Mouse (Mus musculus) liver, embryonic 14.5 days (tissue): ENCODE measurements around the gene Nek7. TPM values are rescaled to one million over a fixed set of nuclear protein-coding genes. Genes with fewer than 3 reads are reported as not detected.

ENCODE experiments used
- ATAC-seq: fragments of 200-750 bp; cut with Nextera tagmentation; 2 replicates; pipeline ENCODE4 v1.8.0; 2017; ENCODE audit warnings: moderate number of reproducible peaks, mild to moderate bottlenecking, moderate library complexity; ENCODE audit not compliant: insufficient read depth
- DNase-seq, 3 experiments: peaks; one replicate each; pipeline ENCODE4 v3.0.0-alpha.2; 2012 to 2013; ENCODE audit warnings: low read depth in 3 of 3, low spot score in 3 of 3
- H3K27ac ChIP-seq: fragments of 300-500 bp; sonication (generic); 2 replicates; pipeline ENCODE4 v1.5.1; 2014; ENCODE audit warnings: moderate library complexity, mild to moderate bottlenecking, control low read depth, inconsistent platforms
- H3K27me3 ChIP-seq: fragments of 300-500 bp; sonication (generic); 2 replicates; pipeline ENCODE4 v1.6.1; 2014; ENCODE audit warnings: mild to moderate bottlenecking, low read length, moderate library complexity; ENCODE audit not compliant: control insufficient read depth, insufficient read depth
- H3K36me3 ChIP-seq: fragments of 300-500 bp; sonication (generic); replicated peaks from 2 replicates; pipeline ENCODE4 v1.6.1; 2014; ENCODE audit warnings: low read depth; ENCODE audit not compliant: control insufficient read depth, insufficient read depth
- H3K4me1 ChIP-seq, 2 experiments: fragments of 200-500 bp in 1 of 2; fragments of 300-500 bp in 1 of 2; sonication (generic) in 1 of 2; replicated peaks; 2 replicates each; pipeline ENCODE4 v1.6.1; 2012 to 2014; ENCODE audit warnings: antibody characterized with exemption in 1 of 2, inconsistent platforms in 1 of 2, low read length in 1 of 2; ENCODE audit not compliant: control insufficient read depth in 2 of 2, insufficient read depth in 2 of 2
- H3K4me2 ChIP-seq: fragments of 300-500 bp; sonication (generic); 2 replicates; pipeline ENCODE4 v1.6.1; 2014; ENCODE audit warnings: low read depth, mild to moderate bottlenecking, control low read depth, moderate library complexity
- H3K4me3 ChIP-seq, 2 experiments: fragments of 200-500 bp in 1 of 2; fragments of 300-500 bp in 1 of 2; sonication (generic) in 1 of 2; 2 replicates each; pipeline ENCODE4 v1.5.1; 2012 to 2014; ENCODE audit warnings: low read depth in 2 of 2, low read length in 2 of 2, mild to moderate bottlenecking in 2 of 2, control low read depth in 1 of 2, inconsistent platforms in 1 of 2, moderate library complexity in 1 of 2; ENCODE audit not compliant: insufficient read depth in 1 of 2
- H3K9ac ChIP-seq: fragments of 300-500 bp; sonication (generic); replicated peaks from 2 replicates; pipeline ENCODE4 v1.6.1; 2014; ENCODE audit warnings: mild to moderate bottlenecking, control low read depth, moderate library complexity
- H3K9me3 ChIP-seq: fragments of 300-500 bp; sonication (generic); 2 replicates; pipeline ENCODE4 v1.6.1; 2016; ENCODE audit warnings: low read length, mixed read lengths; ENCODE audit not compliant: control insufficient read depth
- CTCF ChIP-seq: IDR thresholded peaks from 2 replicates; pipeline ENCODE4 v1.5.1; 2016; ENCODE audit warnings: antibody characterized with exemption, low read depth, control low read depth
- EP300 ChIP-seq: IDR thresholded peaks from 2 replicates; pipeline ENCODE4 v1.6.1; 2016; ENCODE audit warnings: antibody characterized with exemption, low read depth
- WGBS: fragments of 180-500 bp; shearing (Covaris S2); extraction: QIAGEN DNeasy Blood & Tissue Kit; methylation state at CpG from one replicate; pipeline ENCODE4 v1.1.7; 2014; ENCODE audit not compliant: insufficient replicate concordance; 5-methylcytosine and 5-hydroxymethylcytosine counted together
- polyA plus RNA-seq, 2 experiments: library from polyadenylated mRNA; depleted of rRNA in 1 of 2; stranded (reverse) in 1 of 2; unstranded in 1 of 2; fragments of >200 nt; fragmentation: Nextera tagmentation in 1 of 2; extraction: Ambion mirVana in 1 of 2; gene quantifications; 2 replicates each; pipeline versions ENCODE4 v1.2.1 to v1.2.3; 2012 to 2014

Gene Nek7
- polyA plus RNA-seq, 2 experiments = 5.5 to 13.2 TPM

DNA sequence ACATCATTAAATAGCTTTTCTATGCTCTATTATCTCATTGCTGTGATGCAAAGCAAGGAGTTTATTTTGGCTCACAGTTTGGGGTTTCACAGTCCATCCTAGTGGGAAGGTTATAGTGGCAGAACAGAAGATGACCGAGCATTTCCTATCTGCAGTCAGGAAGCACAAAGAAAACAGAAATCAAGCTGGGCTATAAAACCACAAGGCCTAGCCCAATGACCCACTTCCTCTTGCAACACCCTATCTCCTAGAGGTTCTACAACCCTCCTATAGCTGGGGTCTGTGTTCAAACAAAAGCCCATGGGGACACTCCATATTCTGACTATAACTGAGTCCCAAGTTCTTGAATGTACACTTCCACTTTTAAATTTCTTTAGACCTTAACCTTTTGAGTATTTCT is 139.2 kb downstream of the Nek7 start:
- Histone ChIP-seq H3K36me3 (no peaks in the 10 kb centered on the region), H3K27me3 (no peaks in the 10 kb centered on the region), H3K9ac (no peak overlapping the region), H3K4me1 (no peaks in the 10 kb centered on the region), H3K27ac (no peak overlapping the region), H3K9me3 (no peaks in the 10 kb centered on the region), H3K4me2 (no peak overlapping the region), H3K4me3 (no peak overlapping the region)
- WGBS = 43% methylated on average over 1 of the region's 1 CpGs
- DNase-seq (no peak), ATAC-seq (no peak)
- no peak for TF ChIP-seq CTCF
- no peak for TF ChIP-seq EP300

DNA sequence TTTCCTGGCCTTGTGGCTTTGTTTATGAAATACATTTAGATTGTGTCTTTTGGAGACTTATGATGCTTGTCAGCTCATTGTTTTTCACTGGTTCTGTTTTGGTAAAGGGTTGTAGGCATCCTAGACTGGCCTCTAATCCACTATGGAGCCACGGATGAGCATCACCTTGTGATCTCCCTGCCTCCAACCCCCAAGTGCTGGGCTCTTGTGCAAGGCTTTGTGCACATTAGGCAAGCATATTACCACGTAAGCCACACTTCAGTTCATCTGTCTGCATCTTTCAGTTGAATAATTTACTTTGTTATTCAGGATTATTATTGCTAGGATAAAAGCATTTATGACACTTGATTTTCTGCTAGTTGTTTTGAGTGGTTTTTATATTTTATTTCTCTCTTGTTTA is 154.6 kb downstream of the Nek7 start:
- Histone ChIP-seq H3K9ac (no peak overlapping the region), H3K27ac (no peak overlapping the region), H3K36me3 (no peaks in the 10 kb centered on the region), H3K27me3 (no peaks in the 10 kb centered on the region), H3K9me3 (no peaks in the 10 kb centered on the region), H3K4me1 (no peaks in the 10 kb centered on the region), H3K4me3 (no peak overlapping the region), H3K4me2 (no peak overlapping the region)
- no peak for TF ChIP-seq CTCF
- TF ChIP-seq EP300 = no peak
- 53% methylated on average over 2 of the region's 2 CpGs for WGBS
- ATAC-seq (no peak), DNase-seq (no peak)

DNA sequence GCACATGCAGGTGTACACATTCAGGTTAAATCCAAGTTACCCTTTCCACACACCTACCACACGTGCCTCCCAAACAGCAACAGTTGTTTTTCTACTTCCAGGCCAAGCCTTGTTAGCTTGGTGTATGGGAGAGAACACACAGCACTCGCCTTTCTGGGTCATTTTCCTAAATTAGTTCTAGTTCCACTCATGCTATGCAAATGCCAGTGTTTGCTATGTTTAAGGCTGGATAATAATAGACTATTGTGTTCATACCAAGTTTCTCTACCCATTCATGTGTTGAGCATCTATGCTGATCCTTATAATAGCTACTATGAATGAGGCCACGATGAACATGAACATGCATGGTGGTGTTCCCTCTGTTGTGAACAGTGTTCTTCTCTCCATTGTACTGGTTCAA is 158.5 kb downstream of the Nek7 start:
- TF ChIP-seq CTCF (no peak), EP300 (no peak)
- DNase-seq (no peak), ATAC-seq (no peak)
- Histone ChIP-seq H3K27me3 (no peaks in the 10 kb centered on the region), H3K9ac (no peak overlapping the region), H3K4me3 (no peak overlapping the region), H3K4me2 (no peak overlapping the region), H3K36me3 (no peaks in the 10 kb centered on the region), H3K27ac (no peak overlapping the region), H3K4me1 (no peaks in the 10 kb centered on the region), H3K9me3 (no peaks in the 10 kb centered on the region)
- 54% methylated on average over 3 of the region's 3 CpGs for WGBS

DNA sequence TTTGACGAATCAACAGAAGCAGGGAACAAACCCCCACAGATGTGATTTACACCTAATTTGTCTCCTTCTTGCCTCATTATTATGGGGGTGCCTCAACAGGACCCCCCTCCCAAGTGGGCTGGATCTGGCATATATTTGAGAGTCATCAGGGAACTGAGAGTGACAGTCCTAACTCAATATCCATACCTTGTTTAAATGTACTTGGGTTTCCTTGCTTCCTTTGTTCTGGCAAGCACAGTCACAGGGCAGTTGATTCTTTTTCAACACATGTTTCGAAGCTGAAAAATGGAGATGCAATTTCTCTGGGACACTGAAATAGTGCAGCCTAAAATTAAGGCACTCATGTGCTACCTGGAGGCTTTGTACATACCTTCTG is 170.5 kb downstream of the Nek7 start:
- H3K9ac ChIP-seq = no peak overlapping the region
- no peaks in the 10 kb centered on the region for H3K9me3 ChIP-seq
- H3K36me3 ChIP-seq = no peaks in the 10 kb centered on the region
- no peak for ATAC-seq
- no peak for DNase-seq
- no peaks in the 10 kb centered on the region for H3K4me1 ChIP-seq
- no peak overlapping the region for H3K27ac ChIP-seq
- WGBS = 29% methylated on average over 2 of the region's 2 CpGs
- no peaks in the 10 kb centered on the region for H3K27me3 ChIP-seq
- no peak overlapping the region for H3K4me2 ChIP-seq
- H3K4me3 ChIP-seq = no peak overlapping the region
- no peak for TF ChIP-seq EP300
- TF ChIP-seq CTCF = no peak

DNA sequence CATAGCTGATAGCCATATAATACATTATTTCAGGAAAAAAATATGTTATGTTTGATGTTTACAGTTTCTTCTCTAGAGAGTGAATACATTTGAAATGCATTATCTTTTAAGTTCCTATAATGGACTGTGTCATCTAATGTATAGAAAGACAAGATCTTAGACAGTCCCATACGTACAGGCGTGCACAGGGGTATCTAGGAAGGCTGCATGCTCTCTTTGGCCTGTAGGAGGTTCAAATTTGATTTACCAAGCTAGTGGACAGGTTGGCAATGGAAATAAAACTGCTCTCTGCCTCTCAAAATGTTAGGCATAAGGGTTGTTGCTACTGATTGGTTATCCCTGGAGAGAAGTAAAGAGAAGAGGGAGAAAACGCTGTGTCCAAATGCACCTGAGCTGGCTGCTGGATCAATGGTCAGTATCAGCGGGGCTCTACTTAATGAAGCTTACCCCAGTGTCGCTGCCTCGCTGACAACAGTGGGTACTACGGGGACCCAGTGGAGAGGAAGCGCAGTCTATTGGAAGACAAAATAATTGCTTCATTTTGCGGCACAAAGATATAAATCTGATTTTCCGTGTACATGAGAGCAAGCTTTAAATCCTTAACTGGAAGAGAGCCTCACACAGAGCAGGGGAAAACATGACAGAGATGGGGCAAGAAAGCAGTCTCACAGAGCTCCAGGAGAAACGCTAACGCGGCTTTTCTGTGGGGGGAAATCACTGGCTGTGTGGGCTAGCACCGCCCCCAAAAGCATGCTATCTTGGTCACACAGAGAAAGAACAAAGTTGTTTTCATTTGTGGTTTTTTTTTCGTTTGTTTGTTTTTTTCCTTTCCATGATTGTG is 171.1 kb downstream of the Nek7 start:
- Histone ChIP-seq H3K4me3 (no peak overlapping the region), H3K4me2 (no peak overlapping the region), H3K9ac (no peak overlapping the region), H3K27ac (no peak overlapping the region), H3K36me3 (no peaks in the 10 kb centered on the region), H3K27me3 (no peaks in the 10 kb centered on the region), H3K9me3 (no peaks in the 10 kb centered on the region), H3K4me1 (no peaks in the 10 kb centered on the region)
- DNase-seq (no peak), ATAC-seq (no peak)
- TF ChIP-seq EP300 (no peak), CTCF (no peak)
- WGBS = 37% methylated on average over 15 of the region's 15 CpGs
